Mouse (Mus musculus) stomach, embryonic 16.5 days (tissue): Measurements from ENCODE around the gene Neb. TPM values are rescaled to one million over a fixed set of nuclear protein-coding genes. Genes with fewer than 3 reads are reported as not detected.

Experiments
- ATAC-seq: fragments of 200-750 bp; cut with Nextera tagmentation; 2 replicates; pipeline ENCODE4 v1.8.0; 2017; ENCODE audit warnings: moderate number of reproducible peaks, moderate TSS enrichment; ENCODE audit not compliant: insufficient read depth, low FRiP score
- H3K27ac ChIP-seq: fragments of 300-500 bp; sonication (generic); 2 replicates; pipeline ENCODE4 v1.5.1; 2014; ENCODE audit warnings: low read length
- H3K27me3 ChIP-seq: fragments of 300-500 bp; sonication (generic); 2 replicates; pipeline ENCODE4 v1.6.1; 2014; ENCODE audit warnings: low read length, control low read depth, mixed read lengths; ENCODE audit not compliant: control insufficient read depth, insufficient read depth
- H3K36me3 ChIP-seq: fragments of 300-500 bp; sonication (generic); 2 replicates; pipeline ENCODE4 v1.6.1; 2014; ENCODE audit warnings: low read length; ENCODE audit not compliant: control insufficient read depth, insufficient read depth
- H3K4me1 ChIP-seq: fragments of 300-500 bp; sonication (generic); 2 replicates; pipeline ENCODE4 v1.6.1; 2014; ENCODE audit warnings: low read length, control low read depth, mixed read lengths; ENCODE audit not compliant: control insufficient read depth, insufficient read depth
- H3K4me2 ChIP-seq: fragments of 300-500 bp; sonication (generic); 2 replicates; pipeline ENCODE4 v1.6.1; 2014; ENCODE audit warnings: low read depth, low read length, mixed read lengths
- H3K4me3 ChIP-seq: fragments of 300-500 bp; sonication (generic); replicated peaks from 2 replicates; pipeline ENCODE4 v1.5.1; 2014; ENCODE audit warnings: mild to moderate bottlenecking, low read length
- H3K9ac ChIP-seq: fragments of 300-500 bp; sonication (generic); 2 replicates; pipeline ENCODE4 v1.6.1; 2014; ENCODE audit warnings: low read length
- H3K9me3 ChIP-seq: fragments of 300-500 bp; sonication (generic); replicated peaks from 2 replicates; pipeline ENCODE4 v1.6.1; 2016; ENCODE audit warnings: low read length, control low read depth; ENCODE audit not compliant: control insufficient read depth
- WGBS: fragments of 180-500 bp; shearing (Covaris S2); extraction: QIAGEN DNeasy Blood & Tissue Kit; methylation state at CpG from one replicate; pipeline ENCODE4 v1.1.7; 2014; 5-methylcytosine and 5-hydroxymethylcytosine counted together
- polyA plus RNA-seq: library from polyadenylated mRNA; unstranded; fragments of >200 nt; fragmentation: Nextera tagmentation; extraction: Ambion mirVana; gene quantifications from 2 replicates; pipeline ENCODE4 v1.2.1, GENCODE M21; 2015

The Neb gene
- polyA plus RNA-seq, 1 experiment from 2014 or later: 58.5 TPM

- Histone ChIP-seq H3K9ac (no peak overlapping the region), H3K4me2 (0 out of 2 replicates have a peak overlapping the region, but pooled peaks have one; percentile 21), H3K27me3 (no peaks in the 10 kb centered on the region), H3K36me3 (peaks cover under 1% of the 10 kb centered on the region; the same call in 1 of the 2 replicates), H3K4me3 (no peak overlapping the region), H3K9me3 (no peaks in the 10 kb centered on the region), H3K4me1 (peaks cover 12% of the 10 kb centered on the region), H3K27ac (peak overlapping the region; percentile 5; the same call in 1 of the 2 replicates)
- ATAC-seq: no peak
- WGBS: 51% methylated on average over 6 of the region's 6 CpGs
Observed at GRCm38 (mm10) chr2:52421197-52421596, 42.9 kb upstream of the Neb start.

GRCm38 (mm10) chr2:52420001-52420710, 41.9 kb upstream of the Neb start:
- Histone ChIP-seq H3K9ac (no peak overlapping the region), H3K4me2 (no peak overlapping the region), H3K4me3 (no peak overlapping the region), H3K4me1 (peaks cover 12% of the 10 kb centered on the region), H3K27ac (no peak overlapping the region), H3K36me3 (peaks cover 11% of the 10 kb centered on the region), H3K9me3 (peaks cover 3% of the 10 kb centered on the region; the same call in 1 of the 2 replicates), H3K27me3 (no peaks in the 10 kb centered on the region)
- WGBS: 83% methylated on average over 7 of the region's 7 CpGs
- ATAC-seq: no peak

GRCm38 (mm10) chr2:52419295-52419694, 41.0 kb upstream of the Neb start:
- Histone ChIP-seq H3K4me2 (no peak overlapping the region), H3K9me3 (peaks cover 3% of the 10 kb centered on the region; the same call in 1 of the 2 replicates), H3K4me1 (peaks cover 12% of the 10 kb centered on the region), H3K27me3 (no peaks in the 10 kb centered on the region), H3K4me3 (no peak overlapping the region), H3K27ac (no peak overlapping the region), H3K36me3 (peaks cover 11% of the 10 kb centered on the region), H3K9ac (no peak overlapping the region)
- WGBS: 73% methylated on average over 6 of the region's 6 CpGs
- ATAC-seq: no peak

GRCm38 (mm10) chr2:52412524-52413037, 34.3 kb upstream of the Neb start:
- no peak overlapping the region for H3K9ac ChIP-seq
- H3K4me3 ChIP-seq: no peak overlapping the region
- no peaks in the 10 kb centered on the region for H3K4me1 ChIP-seq
- WGBS: 95% methylated on average over 5 of the region's 5 CpGs
- peaks cover 26% of the 10 kb centered on the region for H3K9me3 ChIP-seq
- no peaks in the 10 kb centered on the region for H3K27me3 ChIP-seq
- ATAC-seq: no peak
- H3K4me2 ChIP-seq: no peak overlapping the region
- peaks cover 52% of the 10 kb centered on the region for H3K36me3 ChIP-seq
- no peak overlapping the region for H3K27ac ChIP-seq

- H3K36me3 ChIP-seq: peaks cover 53% of the 10 kb centered on the region
- 87% methylated on average over 1 of the region's 1 CpGs for WGBS
Observed at GRCm38 (mm10) chr2:52406480-52406879, 28.2 kb upstream of the Neb start.

GRCm38 (mm10) chr2:52405238-52405637, 27.0 kb upstream of the Neb start:
- ATAC-seq: no peak
- H3K27ac ChIP-seq: no peak overlapping the region
- WGBS: 89% methylated on average over 5 of the region's 5 CpGs
- H3K27me3 ChIP-seq: no peaks in the 10 kb centered on the region
- no peak overlapping the region for H3K4me3 ChIP-seq
- H3K9me3 ChIP-seq: peaks cover 6% of the 10 kb centered on the region
- no peak overlapping the region for H3K4me2 ChIP-seq
- no peak overlapping the region for H3K9ac ChIP-seq
- H3K36me3 ChIP-seq: peaks cover 43% of the 10 kb centered on the region
- no peaks in the 10 kb centered on the region for H3K4me1 ChIP-seq

More at GRCm38 (mm10) chr2:52406480-52406879, 28.2 kb upstream of the Neb start:
- H3K9me3 ChIP-seq: peaks cover 17% of the 10 kb centered on the region
- H3K4me3 ChIP-seq: no peak overlapping the region
- H3K4me1 ChIP-seq: no peaks in the 10 kb centered on the region
- no peak overlapping the region for H3K27ac ChIP-seq
- no peak for ATAC-seq
- H3K27me3 ChIP-seq: no peaks in the 10 kb centered on the region
- H3K4me2 ChIP-seq: no peak overlapping the region
- no peak overlapping the region for H3K9ac ChIP-seq

GRCm38 (mm10) chr2:52394529-52394928, 16.3 kb upstream of the Neb start:
- Histone ChIP-seq H3K4me1 (no peaks in the 10 kb centered on the region), H3K27me3 (no peaks in the 10 kb centered on the region), H3K9me3 (no peaks in the 10 kb centered on the region), H3K27ac (no peak overlapping the region), H3K4me3 (no peak overlapping the region), H3K9ac (no peak overlapping the region), H3K4me2 (no peak overlapping the region), H3K36me3 (no peaks in the 10 kb centered on the region)
- ATAC-seq: no peak
- 76% methylated on average over 5 of the region's 5 CpGs for WGBS

- 68% methylated on average over 2 of the region's 2 CpGs for WGBS
- no peak for ATAC-seq
Observed at GRCm38 (mm10) chr2:52390415-52390975, 12.2 kb upstream of the Neb start.

GRCm38 (mm10) chr2:52389975-52390374, 11.7 kb upstream of the Neb start:
- no peak for ATAC-seq
- WGBS: 49% methylated on average over 3 of the region's 3 CpGs
- no peak overlapping the region for H3K27ac ChIP-seq

More at GRCm38 (mm10) chr2:52390415-52390975, 12.2 kb upstream of the Neb start:
- no peak overlapping the region for H3K4me3 ChIP-seq
- no peaks in the 10 kb centered on the region for H3K36me3 ChIP-seq
- H3K27ac ChIP-seq: no peak overlapping the region
- H3K9me3 ChIP-seq: no peaks in the 10 kb centered on the region
- H3K4me1 ChIP-seq: peaks cover 9% of the 10 kb centered on the region
- no peak overlapping the region for H3K4me2 ChIP-seq
- H3K9ac ChIP-seq: no peak overlapping the region
- H3K27me3 ChIP-seq: no peaks in the 10 kb centered on the region

More at GRCm38 (mm10) chr2:52389975-52390374, 11.7 kb upstream of the Neb start:
- H3K4me2 ChIP-seq: no peak overlapping the region
- H3K4me1 ChIP-seq: peaks cover 9% of the 10 kb centered on the region
- no peak overlapping the region for H3K4me3 ChIP-seq
- H3K9me3 ChIP-seq: no peaks in the 10 kb centered on the region
- H3K36me3 ChIP-seq: no peaks in the 10 kb centered on the region
- no peaks in the 10 kb centered on the region for H3K27me3 ChIP-seq
- H3K9ac ChIP-seq: no peak overlapping the region
